Mouse (Mus musculus): ENCODE results near the gene Gnl3l. TPM values are rescaled to one million over a fixed set of nuclear protein-coding genes. Genes with fewer than 3 reads are reported as not detected.

Gnl3l gene
- 54.7 and 62.1 TPM in 2 replicates for polyA plus RNA-seq (2015; fragmentation: Nextera tagmentation; extraction: Ambion mirVana)

DNA sequence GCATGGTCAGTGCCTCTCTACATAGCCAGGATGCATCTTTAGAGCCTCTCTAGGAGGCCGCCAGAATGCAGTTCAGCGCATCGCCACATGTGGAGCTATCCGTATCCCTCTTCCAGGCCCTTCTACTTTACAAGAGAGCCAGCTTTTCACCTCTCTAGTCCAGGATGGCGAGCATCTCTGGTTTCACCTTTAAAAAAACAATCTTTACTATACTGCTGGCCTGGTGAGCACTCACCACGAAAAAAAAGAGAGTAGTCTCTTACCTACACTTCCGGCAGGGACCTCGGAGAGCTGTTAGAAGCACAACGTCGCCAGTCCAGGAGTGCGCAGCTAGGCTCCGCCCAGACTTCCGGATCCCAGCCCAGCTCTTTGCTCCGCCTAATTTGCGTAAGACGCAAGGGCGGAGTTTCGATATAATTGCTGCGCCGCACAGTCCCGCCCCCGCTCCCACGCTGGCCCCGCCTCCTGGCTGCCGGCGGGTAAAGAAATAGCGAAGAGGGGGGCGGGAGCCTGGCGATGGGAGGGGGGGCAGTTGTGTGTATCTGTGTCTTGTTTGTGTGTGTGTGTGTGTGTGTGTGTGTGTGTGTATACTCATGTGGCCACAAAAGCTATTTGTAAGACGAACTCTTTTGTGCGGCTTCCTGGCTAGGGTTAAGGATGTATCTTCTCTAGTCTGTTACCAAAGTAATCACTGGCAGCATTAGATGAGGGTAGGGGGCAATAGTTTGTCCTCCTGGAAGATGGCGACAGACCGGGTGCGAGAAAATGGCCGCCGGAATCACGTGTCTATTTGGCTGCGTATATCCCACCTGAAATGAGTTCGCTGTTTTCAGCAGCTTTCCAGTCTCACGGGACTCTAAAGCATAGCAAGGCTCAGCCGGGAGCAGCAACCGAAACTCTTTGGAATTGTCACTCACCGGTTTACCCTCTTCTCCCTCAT is at the start of gene Gnl3l:
Gene Gnl3l, minus strand, starts transcription at position 385 of the 940 bp plus-strand sequence.
- H3K27me3 ChIP-seq, result no peaks in the 10 kb centered on the region
- H3K4me2 ChIP-seq, result peak within 1 kb of the TSS; percentile 59
- peak within 1 kb of the TSS; percentile 63 for H3K9ac ChIP-seq
- peaks cover 10% of the 10 kb centered on the region; the same call in 1 of the 2 replicates for H3K4me1 ChIP-seq
- H3K27ac ChIP-seq, result peak within 1 kb of the TSS; percentile 69
- peaks cover 12% of the 10 kb centered on the region; the same call in 1 of the 2 replicates for H3K36me3 ChIP-seq (ENCODE audit: poor library complexity, severe bottlenecking)
- 23% methylated on average over 43 of the region's 43 CpGs for WGBS
- peak within 1 kb of the TSS; percentile 48 for H3K4me3 ChIP-seq
- no peaks in the 10 kb centered on the region for H3K9me3 ChIP-seq (replicated peaks)
- peak; percentile 98 for ATAC-seq

DNA sequence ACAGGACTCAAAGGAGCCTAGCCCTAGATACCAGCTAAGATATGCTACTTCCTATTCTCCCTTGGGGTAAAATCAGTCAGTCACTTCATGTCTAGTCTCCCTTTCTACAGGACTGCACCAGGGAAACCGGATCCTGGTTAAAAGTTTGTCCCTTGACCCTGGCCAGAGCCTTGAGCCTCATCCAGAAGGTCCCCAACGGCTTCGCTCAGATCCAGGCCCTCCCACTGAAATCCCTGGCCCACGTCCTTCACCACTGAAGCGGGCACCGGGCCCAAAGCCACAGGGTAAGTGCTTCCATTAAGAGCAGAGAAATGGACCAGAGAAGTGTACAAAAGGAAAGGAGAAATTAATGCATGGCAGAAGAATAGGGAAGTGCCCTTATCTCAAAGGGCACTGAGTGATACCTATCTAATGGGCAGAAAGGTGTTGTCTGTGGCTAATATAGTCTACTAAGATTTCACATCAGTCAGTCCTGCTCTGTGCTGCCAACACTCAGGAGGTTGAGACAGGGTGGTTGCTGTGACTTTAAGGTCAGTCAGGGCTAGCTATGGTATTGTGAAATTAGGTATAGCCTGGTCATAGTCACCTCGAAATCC is 49.0 kb upstream of the Gnl3l start:
- Histone ChIP-seq H3K36me3 (ENCODE audit: poor library complexity, severe bottlenecking) (peaks cover 34% of the 10 kb centered on the region; the same call in 1 of the 2 replicates), H3K27ac (no peak overlapping the region), H3K4me2 (no peak overlapping the region), H3K27me3 (no peaks in the 10 kb centered on the region), H3K4me1 (no peaks in the 10 kb centered on the region), H3K9ac (no peak overlapping the region), H3K9me3 (replicated peaks) (no peaks in the 10 kb centered on the region), H3K4me3 (no peak overlapping the region)
- WGBS, result 88% methylated on average over 7 of the region's 7 CpGs
- ATAC-seq, result no peak

DNA sequence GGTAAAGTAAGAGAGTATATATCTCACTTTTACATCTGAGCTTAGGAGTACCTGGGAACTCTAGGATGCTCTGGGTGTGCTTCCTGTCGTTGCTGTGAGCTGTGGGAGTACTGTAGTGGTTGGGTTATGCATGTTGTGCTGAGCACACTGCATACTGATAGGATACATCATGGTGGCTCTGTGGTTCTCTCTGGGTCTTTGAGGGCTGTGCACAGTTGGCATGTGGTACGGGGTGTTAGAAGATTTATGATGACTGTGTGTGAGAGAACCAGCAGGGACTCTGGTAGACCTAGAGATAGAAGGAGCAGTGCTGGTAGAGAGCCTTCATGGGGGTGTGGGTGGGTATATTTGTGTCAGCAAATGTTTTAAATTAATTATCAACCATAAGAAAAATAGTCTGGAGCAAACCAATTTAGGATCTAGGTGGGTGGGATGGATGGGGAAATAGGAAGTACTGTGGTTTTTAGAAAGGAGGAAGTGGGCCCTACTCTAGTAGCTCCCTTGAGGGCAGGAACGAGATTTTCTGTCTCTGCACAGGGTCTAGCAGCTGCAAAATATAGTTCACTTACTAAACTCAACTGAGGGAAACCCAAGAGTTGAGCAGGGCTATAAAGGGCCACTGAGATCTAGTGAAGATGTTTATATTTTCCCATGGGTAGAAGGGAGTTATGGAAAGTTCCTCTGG is 44.6 kb upstream of the Gnl3l start:
- no peak for ATAC-seq
- H3K36me3 ChIP-seq (ENCODE audit: poor library complexity, severe bottlenecking), result peaks cover 3% of the 10 kb centered on the region; the same call in 1 of the 2 replicates

DNA sequence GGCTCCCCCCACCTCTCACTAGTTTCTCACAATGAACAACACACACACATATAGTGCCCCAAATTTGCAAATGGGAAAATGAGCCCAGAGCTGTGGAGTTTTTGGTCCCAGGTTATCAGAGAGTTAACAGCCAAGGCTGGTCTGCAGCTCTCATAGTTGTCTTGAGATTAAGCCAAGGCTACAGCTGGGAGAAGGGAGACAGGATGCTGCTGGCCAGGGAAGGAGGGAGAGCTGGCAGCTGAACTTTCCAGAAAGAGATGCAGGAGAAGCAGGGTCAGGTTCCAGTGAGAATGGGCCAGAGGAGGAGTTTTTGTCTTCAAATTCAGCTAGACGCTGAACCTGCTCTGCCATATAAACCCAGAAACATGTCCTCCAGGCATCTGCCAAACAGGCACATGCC is 42.2 kb upstream of the Gnl3l start:
- no peak for ATAC-seq
- 78% methylated on average over 1 of the region's 1 CpGs for WGBS
- 0 out of 2 replicates have a peak, but pooled peaks cover 2% of the 10 kb centered on the region for H3K4me1 ChIP-seq

More for the DNA sequence above, 44.6 kb upstream of the Gnl3l start:
- Histone ChIP-seq H3K4me3 (no peak overlapping the region), H3K27ac (no peak overlapping the region), H3K27me3 (no peaks in the 10 kb centered on the region), H3K9me3 (replicated peaks) (no peaks in the 10 kb centered on the region), H3K4me1 (no peaks in the 10 kb centered on the region), H3K9ac (no peak overlapping the region), H3K4me2 (no peak overlapping the region)
- WGBS, result 79% methylated on average over 3 of the region's 3 CpGs

DNA sequence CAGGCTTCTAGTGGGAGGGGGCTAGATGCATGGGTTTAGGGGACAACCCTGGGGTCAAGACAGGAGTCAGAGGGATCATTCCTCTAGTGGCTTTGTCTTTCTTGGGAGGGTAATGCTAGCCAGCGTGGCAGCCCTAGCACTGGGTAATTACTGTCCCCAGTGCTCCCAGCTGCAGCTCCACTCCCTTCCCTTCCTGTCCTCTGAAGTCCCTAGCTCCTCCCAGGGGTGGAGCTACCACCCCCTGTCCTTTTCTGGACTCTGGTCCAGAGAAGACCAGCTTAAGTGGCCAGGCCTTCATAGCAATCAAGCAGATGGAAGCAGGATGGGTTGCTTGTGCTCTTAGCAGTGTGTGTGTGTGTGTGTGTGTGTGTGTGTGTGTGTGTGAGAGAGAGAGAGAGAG is 38.4 kb upstream of the Gnl3l start:
- WGBS, result 13% methylated on average over 1 of the region's 1 CpGs

More for the DNA sequence above, 42.2 kb upstream of the Gnl3l start:
- Histone ChIP-seq H3K9me3 (replicated peaks) (no peaks in the 10 kb centered on the region), H3K9ac (no peak overlapping the region), H3K4me2 (no peak overlapping the region), H3K36me3 (ENCODE audit: poor library complexity, severe bottlenecking) (no peaks in the 10 kb centered on the region), H3K4me3 (no peak overlapping the region), H3K27ac (no peak overlapping the region), H3K27me3 (no peaks in the 10 kb centered on the region)

DNA sequence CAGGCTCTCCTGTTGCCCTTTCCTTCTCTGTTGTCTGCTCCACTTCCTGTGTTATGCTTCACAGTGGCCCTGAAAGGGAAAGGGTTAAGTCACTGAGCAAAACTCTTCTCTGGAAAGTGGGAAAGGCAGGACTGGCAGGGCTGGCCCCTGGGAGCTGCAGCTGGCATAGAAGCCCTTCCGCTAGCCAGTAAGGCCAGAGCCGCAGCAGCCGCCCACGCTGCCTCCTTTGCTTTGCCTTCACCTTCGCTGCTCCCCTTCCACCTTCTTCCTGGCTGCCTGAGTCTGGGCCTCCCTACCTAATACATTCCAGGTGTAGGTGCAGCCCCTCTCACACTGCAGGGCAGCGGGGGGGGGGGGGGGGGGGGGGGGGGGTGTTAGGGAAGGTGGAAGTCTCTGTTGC is 37.4 kb upstream of the Gnl3l start:
- peaks cover 16% of the 10 kb centered on the region for H3K4me1 ChIP-seq
- WGBS, result 57% methylated on average over 5 of the region's 6 CpGs
- no peaks in the 10 kb centered on the region for H3K9me3 ChIP-seq (replicated peaks)
- no peaks in the 10 kb centered on the region for H3K27me3 ChIP-seq
- no peak overlapping the region for H3K9ac ChIP-seq
- no peaks in the 10 kb centered on the region for H3K36me3 ChIP-seq (ENCODE audit: poor library complexity, severe bottlenecking)
- H3K4me3 ChIP-seq, result no peak overlapping the region
- no peak for ATAC-seq
- H3K4me2 ChIP-seq, result no peak overlapping the region
- no peak overlapping the region for H3K27ac ChIP-seq

More for the DNA sequence above, 38.4 kb upstream of the Gnl3l start:
- Histone ChIP-seq H3K9ac (no peak overlapping the region), H3K36me3 (ENCODE audit: poor library complexity, severe bottlenecking) (no peaks in the 10 kb centered on the region), H3K27ac (no peak overlapping the region), H3K9me3 (replicated peaks) (no peaks in the 10 kb centered on the region), H3K4me2 (no peak overlapping the region), H3K27me3 (no peaks in the 10 kb centered on the region), H3K4me3 (no peak overlapping the region), H3K4me1 (peaks cover 6% of the 10 kb centered on the region; the same call in 1 of the 2 replicates)
- ATAC-seq, result no peak

DNA sequence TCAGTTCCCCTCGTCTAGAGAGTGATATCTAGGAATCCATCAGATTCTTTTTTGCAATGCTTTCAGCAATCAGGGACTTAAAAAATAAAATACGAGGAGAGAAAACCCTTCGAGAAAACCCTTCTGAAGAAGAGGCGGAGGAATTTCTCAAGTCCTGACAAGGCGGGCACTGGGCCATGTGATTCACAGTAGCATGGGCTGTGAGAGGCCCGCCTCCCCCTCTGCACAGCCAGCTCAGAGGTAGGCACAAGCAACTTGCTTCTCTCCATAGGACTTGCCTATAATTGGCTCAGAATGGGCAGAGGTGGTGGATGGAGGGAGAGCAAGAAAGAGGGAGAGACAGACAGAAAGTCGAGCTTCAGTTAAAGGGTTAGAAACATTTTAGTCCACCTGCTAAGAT is 33.2 kb upstream of the Gnl3l start:
- Histone ChIP-seq H3K9me3 (replicated peaks) (no peaks in the 10 kb centered on the region), H3K9ac (no peak overlapping the region), H3K4me3 (no peak overlapping the region), H3K4me1 (peaks cover 32% of the 10 kb centered on the region), H3K27ac (no peak overlapping the region), H3K36me3 (ENCODE audit: poor library complexity, severe bottlenecking) (no peaks in the 10 kb centered on the region), H3K27me3 (no peaks in the 10 kb centered on the region), H3K4me2 (peak overlapping the region; percentile 70; the same call in 1 of the 2 replicates)
- WGBS, result 66% methylated on average over 7 of the region's 7 CpGs
- ATAC-seq, result no peak

DNA sequence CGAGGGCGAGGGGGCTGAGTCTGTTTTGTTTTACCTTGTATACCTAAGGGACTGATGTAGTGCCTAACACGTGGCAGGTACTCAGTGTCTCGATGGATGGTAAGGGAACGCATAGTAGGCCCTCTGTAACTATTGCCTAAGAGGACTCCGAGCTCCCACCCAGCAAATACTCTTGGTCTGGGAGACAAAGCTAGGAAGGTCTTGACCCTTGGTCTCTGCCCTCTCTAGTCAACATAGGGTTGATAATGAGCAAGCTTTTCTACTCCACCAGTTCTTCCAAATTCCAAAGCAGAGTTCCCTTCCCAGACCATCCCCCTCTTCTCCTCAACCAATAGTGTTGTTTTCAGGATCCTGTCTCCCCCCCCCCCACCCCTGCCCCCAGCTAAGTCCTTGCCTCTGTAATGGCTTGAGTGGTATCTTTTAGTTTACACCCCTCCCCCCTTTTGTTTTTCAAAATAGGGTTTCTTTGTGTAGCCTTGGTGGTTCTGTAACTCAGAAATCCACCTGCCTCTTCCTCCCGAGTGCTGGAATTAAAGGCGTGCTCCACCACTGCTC is 32.6 kb upstream of the Gnl3l start:
- 41% methylated on average over 8 of the region's 8 CpGs for WGBS
- Histone ChIP-seq H3K27me3 (no peaks in the 10 kb centered on the region), H3K27ac (no peak overlapping the region), H3K9ac (no peak overlapping the region), H3K4me3 (peak overlapping the region; percentile 64; the same call in 1 of the 2 replicates), H3K4me1 (peaks cover 32% of the 10 kb centered on the region), H3K4me2 (peak overlapping the region; percentile 70), H3K36me3 (ENCODE audit: poor library complexity, severe bottlenecking) (no peaks in the 10 kb centered on the region), H3K9me3 (replicated peaks) (no peaks in the 10 kb centered on the region)
- ATAC-seq, result no peak

DNA sequence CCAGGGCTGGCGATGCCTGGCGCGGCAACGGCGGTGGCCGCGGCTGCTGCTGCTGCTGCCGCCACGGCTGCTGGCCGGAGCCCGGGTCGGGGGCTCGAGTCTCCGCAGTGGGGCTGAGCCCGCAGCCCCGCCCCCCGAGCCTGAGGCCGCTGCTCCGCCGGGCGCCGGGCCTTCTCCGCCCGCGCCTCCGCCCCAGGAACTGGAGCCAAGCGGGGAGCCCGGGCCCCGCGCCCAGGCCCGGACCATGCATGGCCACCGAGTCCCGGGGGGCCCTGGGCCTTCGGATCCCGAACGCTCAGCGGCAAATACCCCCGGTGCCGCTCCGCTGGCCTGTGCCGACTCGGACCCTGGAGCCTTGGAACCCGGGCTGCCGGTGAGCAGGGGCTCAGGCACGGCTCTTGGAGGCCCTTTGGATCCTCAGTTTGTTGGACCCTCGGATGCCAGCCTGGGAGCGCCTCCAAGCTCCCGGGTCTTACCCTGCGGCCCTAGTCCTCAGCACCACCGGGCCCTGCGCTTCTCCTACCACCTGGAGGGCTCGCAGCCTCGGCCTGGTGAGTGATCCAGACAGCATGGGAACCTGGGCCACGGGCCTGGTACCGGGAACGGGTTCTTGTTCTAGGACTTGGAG is 30.4 kb upstream of the Gnl3l start:
- peak; percentile 70 for ATAC-seq
- H3K4me3 ChIP-seq, result peak overlapping the region; percentile 64
- 26% methylated on average over 23 of the region's 56 CpGs for WGBS
- H3K4me1 ChIP-seq, result peaks cover 28% of the 10 kb centered on the region
- H3K27ac ChIP-seq, result peak overlapping the region; percentile 94
- peak overlapping the region; percentile 70 for H3K4me2 ChIP-seq
- H3K27me3 ChIP-seq, result no peaks in the 10 kb centered on the region
- peak overlapping the region; percentile 88 for H3K9ac ChIP-seq
- H3K36me3 ChIP-seq (ENCODE audit: poor library complexity, severe bottlenecking), result no peaks in the 10 kb centered on the region
- H3K9me3 ChIP-seq (replicated peaks), result no peaks in the 10 kb centered on the region

DNA sequence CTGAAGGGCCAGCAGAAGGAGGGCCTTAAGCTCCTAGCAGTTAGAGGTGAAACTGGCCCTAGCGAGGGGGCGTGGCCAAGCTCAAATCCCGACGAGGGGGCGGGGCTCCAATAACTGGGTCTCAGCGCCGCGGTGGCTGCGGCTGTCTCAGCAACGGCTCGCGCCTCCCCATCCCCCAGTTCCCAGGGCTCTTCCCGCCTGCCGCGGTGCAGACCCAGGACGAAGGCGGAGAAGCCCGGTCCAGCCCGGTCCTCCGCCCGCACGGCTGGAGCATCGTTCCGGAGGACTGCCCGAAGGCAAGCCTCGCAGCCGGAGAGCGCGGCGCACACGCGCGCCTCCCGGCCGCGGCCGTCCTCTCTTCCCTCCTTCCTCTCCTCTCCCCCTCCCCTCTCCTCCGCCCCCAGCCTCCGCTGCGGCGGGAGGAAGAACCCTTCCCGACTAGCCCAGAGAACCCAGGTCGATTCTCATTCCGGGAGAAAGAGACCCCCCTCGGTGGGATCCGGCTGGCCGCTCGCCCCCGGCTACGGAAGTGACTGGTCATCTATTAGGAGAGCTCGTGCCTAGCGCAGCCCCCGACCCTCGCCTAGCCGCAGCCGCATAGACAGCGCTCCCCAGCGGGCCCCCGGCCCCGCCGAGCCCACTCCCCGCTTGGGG is 29.8 kb upstream of the Gnl3l start:
- 13% methylated on average over 35 of the region's 62 CpGs for WGBS
- peak; percentile 93 for ATAC-seq
- H3K36me3 ChIP-seq (ENCODE audit: poor library complexity, severe bottlenecking), result no peaks in the 10 kb centered on the region

DNA sequence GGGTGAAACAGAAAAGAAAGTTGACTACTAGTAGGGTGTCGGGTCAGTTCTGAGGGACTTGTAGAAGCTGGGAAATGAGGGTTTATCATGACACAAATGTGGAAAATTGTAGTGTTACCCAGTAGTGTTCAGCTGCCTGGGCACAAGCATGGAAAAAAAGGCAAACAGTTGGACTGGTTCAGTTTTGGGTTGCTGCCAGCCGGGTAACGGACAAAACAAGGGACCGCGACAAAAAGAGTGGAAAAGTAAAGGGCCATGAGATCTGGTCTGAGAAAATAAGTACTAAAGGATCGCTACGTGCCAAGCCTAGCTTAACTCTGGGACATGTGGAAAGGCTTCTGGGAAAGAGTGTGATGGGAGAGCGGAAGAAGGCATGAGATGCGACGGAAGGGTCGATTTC is 29.2 kb upstream of the Gnl3l start:
- peak overlapping the region; percentile 94 for H3K27ac ChIP-seq
- H3K9ac ChIP-seq, result no peak overlapping the region
- H3K4me1 ChIP-seq, result peaks cover 28% of the 10 kb centered on the region
- H3K4me2 ChIP-seq, result peak overlapping the region; percentile 70
- H3K4me3 ChIP-seq, result peak overlapping the region; percentile 64
- H3K9me3 ChIP-seq (replicated peaks), result no peaks in the 10 kb centered on the region
- no peaks in the 10 kb centered on the region for H3K27me3 ChIP-seq
- WGBS, result 48% methylated on average over 11 of the region's 11 CpGs
- no peak for ATAC-seq
- no peaks in the 10 kb centered on the region for H3K36me3 ChIP-seq (ENCODE audit: poor library complexity, severe bottlenecking)

More for the DNA sequence above, 29.8 kb upstream of the Gnl3l start:
- Histone ChIP-seq H3K4me1 (peaks cover 28% of the 10 kb centered on the region), H3K4me3 (peak overlapping the region; percentile 64), H3K9ac (peak overlapping the region; percentile 88), H3K27me3 (no peaks in the 10 kb centered on the region), H3K9me3 (replicated peaks) (no peaks in the 10 kb centered on the region), H3K27ac (peak overlapping the region; percentile 94), H3K4me2 (peak overlapping the region; percentile 70)
